Mouse (Mus musculus) megakaryocyte, embryonic 14.5 days (primary cell): ENCODE measurements around the gene Fsd2.

Experiments
- FLI1 ChIP-seq: IDR thresholded peaks from 2 replicates; pipeline ENCODE4 v1.6.1; 2012; ENCODE audit warnings: low read length, inconsistent platforms, mixed read lengths
- GATA1 ChIP-seq: IDR thresholded peaks from 3 replicates; pipeline ENCODE4 v1.6.1; 2012; ENCODE audit warnings: mixed read lengths, low read length, inconsistent platforms, borderline replicate concordance

DNA sequence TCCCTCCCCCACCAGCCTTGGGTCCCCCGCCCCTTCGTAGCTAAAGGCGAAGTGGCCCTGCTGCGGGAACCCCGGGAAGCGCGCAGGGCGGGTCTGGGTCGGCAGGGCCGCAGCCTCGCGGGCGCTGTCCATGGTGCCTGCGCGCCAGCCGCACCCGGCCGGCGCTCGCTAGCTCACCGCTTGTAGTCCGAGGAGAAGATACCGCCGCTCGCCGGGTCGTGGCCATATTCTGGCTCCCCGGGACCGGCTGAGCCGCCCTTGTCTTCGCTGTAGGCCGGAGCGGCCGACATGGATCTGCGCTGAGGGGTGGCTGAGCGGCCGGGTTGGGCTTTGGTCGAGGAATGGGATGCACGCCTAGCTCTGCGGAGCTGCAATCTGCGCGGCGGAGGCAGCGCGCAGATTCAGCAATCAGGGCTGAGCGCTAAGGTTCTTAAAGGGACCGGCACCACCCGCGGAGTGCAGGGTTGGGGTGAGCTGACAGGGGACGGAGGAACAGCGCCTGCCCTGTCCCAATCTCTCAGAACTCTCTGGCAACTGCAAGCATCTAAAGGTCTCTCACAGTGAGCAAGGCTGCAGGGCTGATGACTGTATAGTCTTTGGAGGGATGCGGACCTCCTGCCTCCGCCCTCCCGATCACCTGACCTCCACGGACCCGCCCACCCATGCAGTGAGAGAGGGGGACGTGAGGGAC lies 73.3 kb downstream of the Fsd2 start, which contains the start of gene Ap3b2:
- no peak for TF ChIP-seq GATA1
- TF ChIP-seq FLI1 = no peak
